Mouse (Mus musculus) stomach, postnatal 0 days (tissue): Measurements from ENCODE around the gene Gnb1. TPM values are rescaled to one million over a fixed set of nuclear protein-coding genes. Genes with fewer than 3 reads are reported as not detected.

Experiments used
- ATAC-seq: fragments of 200-750 bp; cut with Nextera tagmentation; 2 replicates; pipeline ENCODE4 v1.8.0; 2017; ENCODE audit not compliant: low FRiP score, low TSS enrichment
- DNase-seq: peaks from one replicate; pipeline ENCODE4 v3.0.0-alpha.2; 2016; ENCODE audit warnings: low spot score
- H3K27ac ChIP-seq: fragments of 300-500 bp; sonication (generic); replicated peaks from 2 replicates; pipeline ENCODE4 v1.5.1; 2014; ENCODE audit warnings: mild to moderate bottlenecking, control low read depth
- H3K27me3 ChIP-seq: fragments of 300-500 bp; sonication (generic); 2 replicates; pipeline ENCODE4 v1.6.1; 2014; ENCODE audit warnings: low read length; ENCODE audit not compliant: control insufficient read depth, insufficient read depth
- H3K36me3 ChIP-seq: fragments of 300-500 bp; sonication (generic); 2 replicates; pipeline ENCODE4 v1.6.1; 2014; ENCODE audit warnings: low read length, mixed read lengths; ENCODE audit not compliant: control insufficient read depth, insufficient read depth
- H3K4me1 ChIP-seq: fragments of 300-500 bp; sonication (generic); replicated peaks from 2 replicates; pipeline ENCODE4 v1.6.1; 2014; ENCODE audit warnings: antibody characterized with exemption; ENCODE audit not compliant: control insufficient read depth, insufficient read depth
- H3K4me2 ChIP-seq: fragments of 300-500 bp; sonication (generic); replicated peaks from 2 replicates; pipeline ENCODE4 v1.6.1; 2014; ENCODE audit warnings: low read depth, mild to moderate bottlenecking, control low read depth, moderate library complexity
- H3K4me3 ChIP-seq: fragments of 300-500 bp; sonication (generic); 2 replicates; pipeline ENCODE4 v1.5.1; 2014; ENCODE audit warnings: low read depth, low read length, control low read depth
- H3K9ac ChIP-seq: fragments of 300-500 bp; sonication (generic); 2 replicates; pipeline ENCODE4 v1.6.1; 2014; ENCODE audit warnings: mild to moderate bottlenecking, low read length, control low read depth, mixed read lengths
- H3K9me3 ChIP-seq: fragments of 300-500 bp; sonication (generic); 2 replicates; pipeline ENCODE4 v1.6.1; 2016; ENCODE audit warnings: low read length; ENCODE audit not compliant: control insufficient read depth
- CTCF ChIP-seq: IDR thresholded peaks from 2 replicates; pipeline ENCODE4 v1.5.1; 2016; ENCODE audit warnings: antibody characterized with exemption, low read depth, mild to moderate bottlenecking, moderate library complexity
- EP300 ChIP-seq: optimal IDR thresholded peaks from 2 replicates; pipeline ENCODE3; 2016; ENCODE audit warnings: antibody characterized with exemption
- WGBS: fragments of 180-500 bp; shearing (Covaris S2); extraction: QIAGEN DNeasy Blood & Tissue Kit; methylation state at CpG from one replicate; pipeline ENCODE4 v1.1.7; 2014; 5-methylcytosine and 5-hydroxymethylcytosine counted together
- polyA plus RNA-seq: library from polyadenylated mRNA; unstranded; fragments of >200 nt; fragmentation: Nextera tagmentation; extraction: Ambion mirVana; gene quantifications from 2 replicates; pipeline ENCODE4 v1.2.1, GENCODE M21; 2015

Gene Gnb1
- polyA plus RNA-seq, 1 experiment from 2014 or later = 272 TPM

DNA sequence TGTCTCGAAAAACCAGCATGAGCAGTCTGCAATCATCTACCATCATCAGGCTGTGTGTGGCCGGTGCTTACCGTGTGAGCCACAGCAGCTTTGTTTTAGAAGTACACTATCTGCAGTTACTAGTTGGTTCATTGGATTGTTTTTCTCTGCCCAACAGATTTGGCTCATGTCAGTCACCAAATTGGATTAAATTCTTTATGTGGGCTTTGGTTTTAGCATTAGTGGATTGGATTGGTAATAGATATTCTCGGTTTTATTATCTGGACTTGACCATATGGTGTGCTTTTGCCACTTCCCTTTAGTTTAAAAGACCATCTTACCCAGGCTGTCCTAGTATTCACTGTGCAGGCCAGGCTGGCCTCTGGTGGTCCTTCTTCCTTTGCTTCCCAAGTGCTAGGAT is 3.7 kb downstream of the Gnb1 start:
- Histone ChIP-seq H3K4me2 (no peak overlapping the region), H3K9ac (no peak overlapping the region), H3K27ac (no peak overlapping the region), H3K4me1 (peaks cover 7% of the 10 kb centered on the region), H3K9me3 (no peaks in the 10 kb centered on the region), H3K4me3 (no peak overlapping the region), H3K27me3 (no peaks in the 10 kb centered on the region), H3K36me3 (no peaks in the 10 kb centered on the region)
- DNase-seq (no peak), ATAC-seq (no peak)
- 47% methylated on average over 4 of the region's 4 CpGs for WGBS
- TF ChIP-seq CTCF (no peak), EP300 (no peak)

DNA sequence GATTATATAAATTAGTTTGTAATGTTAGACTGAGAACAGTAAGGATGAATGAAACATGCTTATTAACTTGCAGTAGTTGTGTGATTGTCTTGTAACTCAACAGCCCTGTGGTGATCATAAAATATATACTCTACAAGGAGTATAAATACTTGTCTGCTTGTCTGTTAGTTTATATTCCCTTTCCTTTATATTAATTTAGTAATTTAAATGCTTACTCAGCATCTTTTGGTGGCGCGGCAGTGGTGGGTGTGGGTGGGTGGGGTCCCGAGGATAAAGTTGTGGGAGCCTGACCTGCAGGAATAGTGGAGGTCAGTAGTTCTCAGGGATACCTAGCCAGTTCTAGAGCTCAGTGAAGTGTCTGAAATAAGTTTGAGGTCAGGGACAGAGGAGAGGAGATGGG is 6.8 kb downstream of the Gnb1 start:
- no peak for ATAC-seq
- Histone ChIP-seq H3K9ac (no peak overlapping the region), H3K9me3 (no peaks in the 10 kb centered on the region), H3K27ac (no peak overlapping the region), H3K4me3 (no peak overlapping the region), H3K27me3 (no peaks in the 10 kb centered on the region), H3K36me3 (no peaks in the 10 kb centered on the region), H3K4me2 (no peak overlapping the region), H3K4me1 (no peaks in the 10 kb centered on the region; the same call in 1 of the 2 replicates)
- no peak for DNase-seq
- no peak for TF ChIP-seq EP300
- no peak for TF ChIP-seq CTCF
- 57% methylated on average over 3 of the region's 3 CpGs for WGBS

DNA sequence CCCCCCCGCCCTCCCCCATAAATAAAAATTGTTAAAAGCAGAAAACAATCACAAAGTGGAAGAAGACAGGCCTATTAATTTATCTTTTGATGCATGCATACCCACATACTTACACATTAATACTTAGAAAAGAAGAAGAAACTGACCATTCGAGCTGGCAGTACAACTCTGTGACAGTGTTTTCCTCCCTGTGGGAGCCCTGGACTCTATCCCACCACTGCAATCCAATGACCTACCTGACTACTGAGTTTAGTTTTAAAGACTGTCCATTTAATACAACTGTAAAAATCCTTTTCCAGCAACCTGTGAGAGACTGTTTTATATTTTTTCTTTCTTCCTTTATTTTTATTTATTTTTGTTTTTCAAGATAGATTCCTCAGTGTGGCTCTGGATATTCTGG is 10.0 kb downstream of the Gnb1 start:
- 82% methylated on average over 2 of the region's 2 CpGs for WGBS
- TF ChIP-seq CTCF (no peak), EP300 (no peak)
- H3K36me3 ChIP-seq = no peaks in the 10 kb centered on the region
- no peak for ATAC-seq
- no peak for DNase-seq
- H3K4me1 ChIP-seq = no peaks in the 10 kb centered on the region; the same call in 1 of the 2 replicates
- H3K9me3 ChIP-seq = no peaks in the 10 kb centered on the region
- H3K4me2 ChIP-seq = no peak overlapping the region
- no peak overlapping the region for H3K4me3 ChIP-seq
- H3K27me3 ChIP-seq = no peaks in the 10 kb centered on the region
- H3K9ac ChIP-seq = no peak overlapping the region
- H3K27ac ChIP-seq = no peak overlapping the region

DNA sequence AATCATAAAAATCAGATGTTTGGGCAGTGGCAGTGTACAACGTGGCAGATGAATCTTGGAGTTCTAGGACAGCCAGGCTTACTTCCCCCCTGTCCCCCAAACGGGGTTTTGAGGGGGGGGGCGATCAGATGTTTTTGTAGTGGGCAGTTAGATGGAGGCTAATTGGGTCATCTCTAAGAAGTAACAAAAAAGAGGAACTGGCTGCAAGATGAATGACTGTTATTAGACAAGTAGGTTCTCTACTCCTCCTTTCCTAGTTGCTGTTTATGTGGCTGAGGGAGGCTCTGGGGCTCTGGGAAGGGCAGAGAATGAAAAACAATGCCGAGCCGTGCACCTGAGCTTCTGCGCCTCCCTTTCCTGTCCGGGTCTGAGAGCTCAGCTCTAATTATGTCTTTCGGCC is 13.9 kb downstream of the Gnb1 start:
- no peak overlapping the region for H3K4me3 ChIP-seq
- no peaks in the 10 kb centered on the region; the same call in 1 of the 2 replicates for H3K4me1 ChIP-seq
- ATAC-seq (no peak), DNase-seq (no peak)
- whole genome bisulfite sequencing = 49% methylated on average over 8 of the region's 8 CpGs
- TF ChIP-seq EP300 (no peak), CTCF (no peak)
- no peak overlapping the region for H3K27ac ChIP-seq
- no peaks in the 10 kb centered on the region for H3K9me3 ChIP-seq
- no peaks in the 10 kb centered on the region for H3K27me3 ChIP-seq
- no peak overlapping the region for H3K9ac ChIP-seq
- H3K36me3 ChIP-seq = no peaks in the 10 kb centered on the region
- H3K4me2 ChIP-seq = no peak overlapping the region

DNA sequence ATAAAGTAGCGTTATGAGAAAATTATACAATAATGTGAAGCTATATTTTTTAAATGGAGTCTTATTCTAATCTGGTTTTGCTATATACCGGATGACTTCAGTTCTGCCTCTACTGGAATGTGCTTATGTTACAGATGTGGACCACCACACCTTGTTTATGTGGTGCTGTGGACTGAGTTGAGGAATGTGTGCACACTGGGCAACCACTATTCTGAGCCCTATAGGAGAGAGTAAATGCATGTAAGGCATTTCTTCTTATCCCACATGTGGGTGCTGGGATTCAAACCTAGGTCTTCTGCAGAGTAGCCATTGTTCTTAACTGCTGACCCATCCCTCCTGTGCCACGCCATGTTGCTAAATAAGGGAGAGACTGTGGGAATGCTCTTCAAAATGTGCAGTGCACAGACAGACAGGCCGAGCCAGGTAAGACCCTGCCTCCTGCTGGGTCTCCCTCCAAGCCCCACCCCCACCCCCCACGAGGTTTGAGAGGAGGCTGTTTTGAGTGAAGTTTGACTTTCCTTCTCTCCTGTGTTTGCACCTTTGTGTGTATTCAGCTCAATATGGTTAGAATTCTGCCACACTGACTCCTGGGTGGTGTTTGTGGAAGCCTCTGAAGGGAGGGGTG is 14.6 kb downstream of the Gnb1 start:
- no peaks in the 10 kb centered on the region for H3K9me3 ChIP-seq
- no peak overlapping the region for H3K4me2 ChIP-seq
- no peak overlapping the region for H3K9ac ChIP-seq
- TF ChIP-seq CTCF = no peak
- no peak for TF ChIP-seq EP300
- H3K36me3 ChIP-seq = no peaks in the 10 kb centered on the region
- ATAC-seq = peak; percentile 51; the same call in 1 of the 2 replicates
- H3K27me3 ChIP-seq = no peaks in the 10 kb centered on the region
- no peak for DNase-seq
- no peaks in the 10 kb centered on the region; the same call in 1 of the 2 replicates for H3K4me1 ChIP-seq
- WGBS = 69% methylated on average over 5 of the region's 5 CpGs
- no peak overlapping the region for H3K27ac ChIP-seq
- H3K4me3 ChIP-seq = no peak overlapping the region

DNA sequence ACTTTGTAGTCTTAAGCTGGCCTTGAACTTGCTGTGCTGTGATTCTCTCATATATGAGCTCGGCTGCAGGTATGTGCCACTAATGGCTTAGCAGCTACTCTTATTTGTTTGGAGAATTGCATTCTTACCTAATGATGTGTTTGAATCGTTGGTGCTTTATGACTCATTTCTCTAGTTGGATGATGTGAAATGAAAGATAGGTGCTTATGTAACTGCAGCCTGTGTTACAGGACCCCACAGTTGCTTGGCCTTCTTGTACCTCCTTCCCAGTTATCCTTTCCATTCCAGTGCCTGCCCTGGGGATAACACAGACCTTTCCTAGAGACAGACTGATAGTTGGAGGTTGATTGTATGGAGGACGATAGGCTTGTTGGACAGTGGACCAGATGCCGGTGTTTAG is 17.5 kb downstream of the Gnb1 start:
- ATAC-seq (no peak), DNase-seq (no peak)
- no peak overlapping the region for H3K27ac ChIP-seq
- TF ChIP-seq EP300 (no peak), CTCF (no peak)
- no peak overlapping the region for H3K4me2 ChIP-seq
- H3K4me3 ChIP-seq = no peak overlapping the region
- no peaks in the 10 kb centered on the region for H3K9me3 ChIP-seq
- 66% methylated on average over 4 of the region's 4 CpGs for WGBS
- H3K27me3 ChIP-seq = no peaks in the 10 kb centered on the region
- no peaks in the 10 kb centered on the region for H3K36me3 ChIP-seq
- H3K4me1 ChIP-seq = no peaks in the 10 kb centered on the region
- no peak overlapping the region for H3K9ac ChIP-seq
